ENCODE assay signal across 27 mouse cellular contexts in genomic region chr2:142326737-142327136, GRCm38 (mm10).
DNase-seq lines count a peak whose midpoint lies in the region; ATAC-seq and TF ChIP-seq lines count a peak whose summit lies in the region.
"Had no signal": no experiment of that assay in that cellular context is flagged by ENCODE, and none has a peak within 500 bp of the region (broad histone marks: within the 10 kb centered on the region; RNA-seq: fewer than 3 reads in every experiment).

No protein-coding gene starts in this region.

- no peaks in the 10 kb centered on the region for H3K9me3 ChIP-seq in hindbrain, embryonic 11.5 days (ENCODE audit: control insufficient read depth, low read length)
- H3K9me3 ChIP-seq in hindbrain, embryonic 12.5 days (replicated peaks) = no peaks in the 10 kb centered on the region
- no peaks in the 10 kb centered on the region for H3K9me3 ChIP-seq in liver, embryonic 12.5 days (replicated peaks)
- H3K9me3 ChIP-seq: forebrain, embryonic 13.5 days; limb, embryonic 13.5 days; liver, embryonic 13.5 days had no signal

- TF ChIP-seq CTCF in gastrocnemius, adult 2 months (IDR thresholded peaks at IDR 0.05) = no peak

- no peak overlapping the region for H3K27ac ChIP-seq in hindbrain, embryonic 11.5 days (ENCODE audit: low read depth, low read length)
- H3K27ac ChIP-seq in hindbrain, embryonic 12.5 days = no peak overlapping the region
- H3K27ac ChIP-seq in gastrocnemius, adult 2 months = no peak overlapping the region
- H3K27ac ChIP-seq in liver, embryonic 12.5 days = no peak overlapping the region
- H3K27ac ChIP-seq: forebrain, embryonic 13.5 days; hindbrain, embryonic 14.5 days; limb, embryonic 13.5 days; liver, embryonic 13.5 days; stomach, postnatal 0 days had no signal

- DNase-seq in hindbrain, embryonic 11.5 days (ENCODE audit: low spot score) = no peak
- peak; percentile 82 for DNase-seq in brain, adult 2 months (ENCODE audit: low read depth, low spot score)
- DNase-seq in cerebellum, adult 11-12 months = peak; percentile 81
- peak; percentile 80 for DNase-seq in cerebellum, adult 9-11 months
- DNase-seq in gastrocnemius, adult 2 months = no peak
- DNase-seq in adrenal gland, postnatal 25 days = no peak
- DNase-seq: gastrocnemius, postnatal 36 days; heart, adult 18-20 months; heart, postnatal 36 days; kidney, adult 9 months; kidney, postnatal 10 days; liver, embryonic 13.5 days; lung, adult 18-20 months; lung, postnatal 10 days; right cerebral cortex, postnatal 4 days; thymus, adult 18-20 months; thymus, postnatal 36 days had no signal

- no peaks in the 10 kb centered on the region for H3K4me1 ChIP-seq in hindbrain, embryonic 11.5 days (replicated peaks; ENCODE audit: control insufficient read depth, insufficient read depth, low read length)
- H3K4me1 ChIP-seq in hindbrain, embryonic 12.5 days = no peaks in the 10 kb centered on the region
- no peaks in the 10 kb centered on the region for H3K4me1 ChIP-seq in liver, embryonic 12.5 days
- H3K4me1 ChIP-seq: forebrain, embryonic 13.5 days; limb, embryonic 13.5 days; liver, embryonic 13.5 days had no signal

- no peak overlapping the region for H3K4me2 ChIP-seq in hindbrain, embryonic 11.5 days (replicated peaks; ENCODE audit: low read depth, low read length)
- H3K4me2 ChIP-seq in hindbrain, embryonic 12.5 days (replicated peaks) = no peak overlapping the region
- no peak overlapping the region for H3K4me2 ChIP-seq in liver, embryonic 12.5 days
- H3K4me2 ChIP-seq: forebrain, embryonic 13.5 days; heart, embryonic 11.5 days; hindbrain, embryonic 14.5 days; limb, embryonic 13.5 days; liver, embryonic 13.5 days had no signal

- no peaks in the 10 kb centered on the region for H3K27me3 ChIP-seq in hindbrain, embryonic 11.5 days (ENCODE audit: control insufficient read depth, insufficient read depth, low read length)
- H3K27me3 ChIP-seq in hindbrain, embryonic 12.5 days = no peaks in the 10 kb centered on the region
- no peaks in the 10 kb centered on the region for H3K27me3 ChIP-seq in liver, embryonic 12.5 days (replicated peaks)
- H3K27me3 ChIP-seq: liver, embryonic 13.5 days had no signal

- WGBS in hindbrain, embryonic 11.5 days = 95% methylated on average over 3 of the region's 3 CpGs
- WGBS in hindbrain, embryonic 12.5 days = 95% methylated on average over 3 of the region's 3 CpGs
- 55% methylated on average over 3 of the region's 3 CpGs for WGBS in liver, embryonic 12.5 days (ENCODE audit: insufficient replicate concordance)

- ATAC-seq in hindbrain, embryonic 11.5 days (ENCODE audit: low FRiP score) = 0 out of 2 replicates have a peak, but pooled peaks have one; percentile 26
- ATAC-seq in hindbrain, embryonic 12.5 days (ENCODE audit: low FRiP score) = no peak
- no peak for ATAC-seq in liver, embryonic 12.5 days
- ATAC-seq: CD4-positive, CD25-positive, alpha-beta regulatory T cell, adult 4 months; forebrain, embryonic 13.5 days; intestine, postnatal 0 days; midbrain, embryonic 16.5 days had no signal

- intact Hi-C loops in gastrocnemius, adult 2 months (cut with DNase I) = no loop called here

- no peak overlapping the region for H3K9ac ChIP-seq in hindbrain, embryonic 11.5 days (ENCODE audit: low read depth, low read length)
- H3K9ac ChIP-seq in hindbrain, embryonic 12.5 days = no peak overlapping the region
- H3K9ac ChIP-seq in liver, embryonic 12.5 days = no peak overlapping the region
- H3K9ac ChIP-seq: forebrain, embryonic 13.5 days; hindbrain, embryonic 14.5 days; limb, embryonic 13.5 days; liver, embryonic 13.5 days had no signal

- no peaks in the 10 kb centered on the region for H3K36me3 ChIP-seq in hindbrain, embryonic 11.5 days (ENCODE audit: control insufficient read depth, insufficient read depth, low read length)
- no peaks in the 10 kb centered on the region for H3K36me3 ChIP-seq in hindbrain, embryonic 12.5 days
- H3K36me3 ChIP-seq in liver, embryonic 12.5 days = no peaks in the 10 kb centered on the region
- H3K36me3 ChIP-seq: limb, embryonic 13.5 days; liver, embryonic 13.5 days had no signal

- H3K4me3 ChIP-seq in hindbrain, embryonic 11.5 days (ENCODE audit: low read depth, low read length) = no peak overlapping the region
- no peak overlapping the region for H3K4me3 ChIP-seq in hindbrain, embryonic 12.5 days
- H3K4me3 ChIP-seq in gastrocnemius, adult 2 months = no peak overlapping the region
- no peak overlapping the region for H3K4me3 ChIP-seq in liver, embryonic 12.5 days
- H3K4me3 ChIP-seq: forebrain, embryonic 13.5 days; limb, embryonic 13.5 days; liver, embryonic 13.5 days had no signal

Comparison
In these comparisons a context has a peak if more than half of its experiments do, and no peak if none do; other contexts are left out.
1. DNase-seq: peak in brain, adult 2 months (single experiment), cerebellum, adult 11-12 months (single experiment) and cerebellum, adult 9-11 months (single experiment); none in hindbrain, embryonic 11.5 days (single experiment), gastrocnemius, adult 2 months (single experiment) and adrenal gland, postnatal 25 days (single experiment).